Mouse (Mus musculus): ENCODE results near the gene Prr13. TPM values are rescaled to one million over a fixed set of nuclear protein-coding genes. Genes with fewer than 3 reads are reported as not detected.

Prr13 gene
- total RNA-seq, 1 experiment: 26.3 TPM

GRCm38 (mm10) chr15:102463666-102464065 lies 4.8 kb downstream of the Prr13 start:
- peaks cover 5% of the 10 kb centered on the region for H3K36me3 ChIP-seq (ENCODE audit: control insufficient read depth, insufficient read depth, low read length, poor library complexity, severe bottlenecking)
- no peaks in the 10 kb centered on the region for H3K9me3 ChIP-seq (ENCODE audit: control insufficient read depth, insufficient read depth, low read depth, low read length)
- H3K4me3 ChIP-seq (ENCODE audit: insufficient read depth in 1 of 2, low read depth in 1 of 2, low read length in 2 of 2, poor library complexity in 1 of 2, severe bottlenecking in 1 of 2): no peak overlapping the region
- TF ChIP-seq CHD2 (IDR thresholded peaks at IDR 0.05; ENCODE audit: low read depth, low read length): no peak
- TF ChIP-seq ZC3H11A (IDR thresholded peaks at IDR 0.05; ENCODE audit: borderline replicate concordance, low read depth, low read length): no peak
- TF ChIP-seq HCFC1 (IDR thresholded peaks at IDR 0.05; ENCODE audit: borderline replicate concordance, insufficient read depth, low read length): no peak
- no peak for TF ChIP-seq ZNF384 (IDR thresholded peaks at IDR 0.05; ENCODE audit: low read depth, low read length)
- no peak for TF ChIP-seq MAFK (IDR thresholded peaks at IDR 0.05; ENCODE audit: insufficient read depth, low read depth, low read length)
- no peak overlapping the region for H3K9ac ChIP-seq (ENCODE audit: insufficient read depth, low read depth, low read length, poor library complexity, severe bottlenecking)
- H3K4me1 ChIP-seq (ENCODE audit: control insufficient read depth in 2 of 2, insufficient read depth in 2 of 2, low read length in 2 of 2, poor library complexity in 1 of 2): peaks cover 0 to 14% of the 10 kb centered on the region in 2 experiments; a peak in 2 of 4 replicates
- DNase-seq (ENCODE audit: low read depth, low spot score): no peak
- H3K27ac ChIP-seq (ENCODE audit: insufficient read depth, low read depth, low read length, poor library complexity, severe bottlenecking): no peak overlapping the region
- in situ Hi-C loops (cut with MboI; ENCODE audit: low sequenced_read_pairs in 2 of 2, unreplicated experiment in 2 of 2): no loop called here

DNA sequence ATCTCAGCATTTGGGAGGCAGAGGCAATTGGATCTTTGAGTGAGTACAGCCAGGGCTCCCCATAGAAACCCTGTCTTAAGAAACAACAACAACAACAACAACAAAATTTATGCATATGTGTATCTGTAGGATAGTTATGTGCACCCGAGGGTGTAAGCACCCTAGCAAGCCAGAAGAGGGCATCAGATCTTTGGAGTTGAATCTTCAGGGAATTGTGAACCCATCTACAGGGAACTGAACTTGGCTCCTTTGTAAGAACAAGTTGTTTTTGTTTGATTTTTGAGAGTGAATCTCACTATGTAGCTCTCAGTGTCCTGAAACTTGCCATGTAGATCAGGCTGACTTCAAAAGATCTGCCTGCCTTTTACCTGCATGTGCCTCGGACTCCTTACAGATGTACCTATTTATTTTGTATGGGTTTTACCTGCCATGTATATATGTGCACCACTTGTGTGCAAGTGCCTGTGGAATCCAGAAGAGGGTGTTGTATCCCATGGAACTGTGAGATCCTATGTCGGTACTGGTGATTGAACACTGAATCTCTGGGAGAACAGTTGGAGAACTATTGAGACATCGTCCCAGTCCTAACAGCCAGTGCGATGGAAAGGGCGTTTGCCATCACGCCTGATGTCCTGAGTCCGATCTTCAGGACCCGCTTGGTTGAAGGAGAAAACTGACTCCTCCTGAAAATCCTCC lies 10.0 kb downstream of the Prr13 start:
- Histone ChIP-seq H3K9ac (ENCODE audit: insufficient read depth, low read depth, low read length, poor library complexity, severe bottlenecking) (no peak overlapping the region), H3K36me3 (ENCODE audit: control insufficient read depth, insufficient read depth, low read length, poor library complexity, severe bottlenecking) (peaks cover 4% of the 10 kb centered on the region; the same call in 1 of the 2 replicates), H3K4me3 (ENCODE audit: insufficient read depth in 1 of 2, low read depth in 1 of 2, low read length in 2 of 2, poor library complexity in 1 of 2, severe bottlenecking in 1 of 2) (no peak overlapping the region), H3K27ac (ENCODE audit: insufficient read depth, low read depth, low read length, poor library complexity, severe bottlenecking) (no peak overlapping the region), H3K9me3 (ENCODE audit: control insufficient read depth, insufficient read depth, low read depth, low read length) (no peaks in the 10 kb centered on the region), H3K4me1 (ENCODE audit: control insufficient read depth in 2 of 2, insufficient read depth in 2 of 2, low read length in 2 of 2, poor library complexity in 1 of 2) (peaks cover 0 to 4% of the 10 kb centered on the region in 2 experiments; a peak in 1 of 4 replicates)
- TF ChIP-seq CHD2 (IDR thresholded peaks at IDR 0.05; ENCODE audit: low read depth, low read length) (no peak), MAFK (IDR thresholded peaks at IDR 0.05; ENCODE audit: insufficient read depth, low read depth, low read length) (no peak), HCFC1 (IDR thresholded peaks at IDR 0.05; ENCODE audit: borderline replicate concordance, insufficient read depth, low read length) (no peak), ZC3H11A (IDR thresholded peaks at IDR 0.05; ENCODE audit: borderline replicate concordance, low read depth, low read length) (no peak), ZNF384 (IDR thresholded peaks at IDR 0.05; ENCODE audit: low read depth, low read length) (no peak)
- in situ Hi-C loops (cut with MboI; ENCODE audit: low sequenced_read_pairs in 2 of 2, unreplicated experiment in 2 of 2): no loop called here
- no peak for DNase-seq (ENCODE audit: low read depth, low spot score)

DNA sequence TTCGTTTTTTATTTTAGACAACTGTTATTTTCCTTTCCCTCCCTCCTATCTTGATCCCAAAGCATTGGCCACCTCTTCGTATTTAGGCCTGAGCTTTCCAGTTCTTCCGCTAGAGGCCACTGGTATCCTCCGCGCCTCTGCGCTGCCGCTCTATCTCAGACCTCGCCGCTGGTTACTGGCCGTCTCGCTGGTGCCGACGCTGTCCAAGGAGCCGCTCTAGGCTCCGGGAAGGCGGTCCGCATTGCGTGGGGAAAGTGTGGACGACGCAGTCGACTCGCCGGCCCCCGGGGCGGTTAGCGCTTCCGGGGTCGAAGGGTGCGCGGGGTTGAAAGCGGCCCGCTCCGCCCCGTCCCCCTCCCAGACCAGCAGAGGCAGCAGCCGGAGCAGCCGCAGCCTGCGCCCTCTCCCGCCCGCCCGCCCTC lies 11.4 kb downstream of the Prr13 start, which contains the start of gene Pcbp2:
Gene Pcbp2, plus strand, starts transcription at position 357 of the 422 bp plus-strand sequence.
- TF ChIP-seq MAFK (IDR thresholded peaks at IDR 0.05; ENCODE audit: insufficient read depth, low read depth, low read length) (no peak), HCFC1 (IDR thresholded peaks at IDR 0.05; ENCODE audit: borderline replicate concordance, insufficient read depth, low read length) (peak; percentile 81)
- Histone ChIP-seq H3K36me3 (ENCODE audit: control insufficient read depth, insufficient read depth, low read length, poor library complexity, severe bottlenecking) (peaks cover 10% of the 10 kb centered on the region), H3K4me1 (ENCODE audit: control insufficient read depth in 2 of 2, insufficient read depth in 2 of 2, low read length in 2 of 2, poor library complexity in 1 of 2) (peaks cover 0 to 4% of the 10 kb centered on the region in 2 experiments; a peak in 1 of 4 replicates), H3K9ac (ENCODE audit: insufficient read depth, low read depth, low read length, poor library complexity, severe bottlenecking) (peak within 1 kb of the TSS; percentile 97), H3K27ac (ENCODE audit: insufficient read depth, low read depth, low read length, poor library complexity, severe bottlenecking) (peak within 1 kb of the TSS; percentile 96), H3K9me3 (ENCODE audit: control insufficient read depth, insufficient read depth, low read depth, low read length) (no peaks in the 10 kb centered on the region), H3K4me3 (ENCODE audit: insufficient read depth in 1 of 2, low read depth in 1 of 2, low read length in 2 of 2, poor library complexity in 1 of 2, severe bottlenecking in 1 of 2) (peak within 1 kb of the TSS; percentile 78 to 87)
- in situ Hi-C loops (cut with MboI; ENCODE audit: low sequenced_read_pairs in 2 of 2, unreplicated experiment in 2 of 2): no loop called here
- DNase-seq (ENCODE audit: low read depth, low spot score): peak; percentile 94

DNA sequence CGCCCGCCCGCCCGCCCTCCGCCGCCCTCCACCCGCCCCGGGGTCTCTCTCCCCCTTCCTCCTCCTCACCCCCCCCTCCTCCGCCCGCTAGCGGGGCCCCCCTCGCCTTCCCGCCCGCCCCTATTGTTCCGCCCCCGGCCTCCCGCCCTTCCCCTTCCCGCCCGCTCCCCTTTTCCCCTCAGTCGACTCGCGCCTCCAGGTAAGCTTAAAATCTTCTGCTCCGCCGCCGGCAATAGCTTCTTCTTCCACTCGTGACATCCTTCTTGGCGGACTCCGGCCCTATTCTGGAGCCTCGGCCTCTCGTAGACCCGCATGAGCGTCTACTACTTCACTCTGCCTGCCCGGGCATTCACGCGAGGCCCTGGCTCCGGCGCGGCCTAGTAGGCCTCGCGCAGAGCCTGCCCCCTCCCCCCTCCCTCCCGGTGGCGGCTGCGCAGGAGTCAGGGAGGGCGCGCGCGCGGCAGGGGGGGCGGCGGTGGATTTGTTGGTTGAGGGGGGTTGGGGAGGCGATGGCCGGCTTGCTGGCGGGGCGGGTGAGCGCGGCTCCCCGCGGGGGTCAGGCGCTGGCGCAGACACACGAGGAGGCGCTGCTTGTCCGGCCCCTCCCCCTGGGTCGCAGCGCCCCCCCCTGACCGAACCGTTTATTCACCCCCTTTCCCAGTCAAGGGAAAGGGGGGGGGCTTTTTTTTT lies 11.9 kb downstream of the Prr13 start:
- Histone ChIP-seq H3K36me3 (ENCODE audit: control insufficient read depth, insufficient read depth, low read length, poor library complexity, severe bottlenecking) (peaks cover 16% of the 10 kb centered on the region), H3K4me3 (ENCODE audit: insufficient read depth in 1 of 2, low read depth in 1 of 2, low read length in 2 of 2, poor library complexity in 1 of 2, severe bottlenecking in 1 of 2) (peak overlapping the region; percentile 78 to 87), H3K9ac (ENCODE audit: insufficient read depth, low read depth, low read length, poor library complexity, severe bottlenecking) (peak overlapping the region; percentile 97), H3K27ac (ENCODE audit: insufficient read depth, low read depth, low read length, poor library complexity, severe bottlenecking) (peak overlapping the region; percentile 96), H3K4me1 (ENCODE audit: control insufficient read depth in 2 of 2, insufficient read depth in 2 of 2, low read length in 2 of 2, poor library complexity in 1 of 2) (peaks cover 0 to 4% of the 10 kb centered on the region in 2 experiments; a peak in 1 of 4 replicates), H3K9me3 (ENCODE audit: control insufficient read depth, insufficient read depth, low read depth, low read length) (no peaks in the 10 kb centered on the region)
- no peak for DNase-seq (ENCODE audit: low read depth, low spot score)
- TF ChIP-seq ZNF384 (IDR thresholded peaks at IDR 0.05; ENCODE audit: low read depth, low read length) (peak; percentile 65; the same call in 1 of the 2 replicates), MAFK (IDR thresholded peaks at IDR 0.05; ENCODE audit: insufficient read depth, low read depth, low read length) (no peak), HCFC1 (IDR thresholded peaks at IDR 0.05; ENCODE audit: borderline replicate concordance, insufficient read depth, low read length) (peak; percentile 22; the same call in 1 of the 2 replicates), CHD2 (IDR thresholded peaks at IDR 0.05; ENCODE audit: low read depth, low read length) (0 out of 2 replicates have a peak, but pooled peaks have one; percentile 24)
- in situ Hi-C loops (cut with MboI; ENCODE audit: low sequenced_read_pairs in 2 of 2, unreplicated experiment in 2 of 2): no loop called here
